ENCODE assay signal across 15 mouse cellular contexts in the genomic region with DNA sequence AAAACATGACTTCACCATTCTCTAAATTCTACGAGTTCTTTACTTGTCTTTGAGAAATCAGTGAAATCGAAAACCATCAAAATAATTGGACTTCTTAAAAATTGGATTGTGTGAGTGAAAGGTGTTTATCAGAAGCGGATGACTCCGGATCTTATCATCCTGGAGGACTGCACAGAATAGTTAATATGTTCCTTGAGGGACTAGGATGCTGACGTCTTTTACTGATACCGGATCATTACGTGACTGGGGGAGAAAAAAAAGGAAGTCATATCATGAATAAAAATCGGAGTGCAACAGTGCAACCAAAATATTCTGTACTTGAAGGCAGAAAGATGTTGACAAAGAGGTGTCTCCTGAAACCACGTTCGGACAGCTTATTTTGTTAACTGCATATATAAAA. TPM values are rescaled to one million over a fixed set of nuclear protein-coding genes. Genes with fewer than 3 reads are reported as not detected.
DNase-seq lines count a peak whose midpoint lies in the region; ATAC-seq lines count a peak whose summit lies in the region.
"Had no signal": no experiment of that assay in that cellular context is flagged by ENCODE, and none has a peak within 500 bp of the region (broad histone marks: within the 10 kb centered on the region; RNA-seq: fewer than 3 reads in every experiment).

A gene (plus strand): TSS at position 301 of the 400 bp plus-strand sequence.

- intact Hi-C loops in left cerebral cortex, postnatal 14 days (cut with DNase I) = loop anchor here (2.0 to 10.0 kb wide), 2 partner anchors 566 to 1536 kb away; no protein-coding TSS in a partner anchor

- peak within 1 kb of the TSS; percentile 55 for H3K4me2 ChIP-seq in forebrain, embryonic 14.5 days (ENCODE audit: low read length)
- H3K4me2 ChIP-seq in neural tube, embryonic 12.5 days (replicated peaks) = peak within 1 kb of the TSS; percentile 65
- H3K4me2 ChIP-seq: liver, embryonic 11.5 days had no signal

- WGBS in forebrain, embryonic 14.5 days = 31% methylated on average over 10 of the region's 10 CpGs
- 26% methylated on average over 10 of the region's 10 CpGs for WGBS in neural tube, embryonic 12.5 days

- no peak within 1 kb of the TSS for H3K27ac ChIP-seq in forebrain, embryonic 14.5 days (ENCODE audit: low read depth, low read length)
- H3K27ac ChIP-seq in neural tube, embryonic 12.5 days = no peak within 1 kb of the TSS

- DNase-seq in layer of hippocampus, postnatal 10 days (ENCODE audit: low spot score in 2 of 2) = no peak
- no peak for DNase-seq in layer of hippocampus, postnatal 14 days (ENCODE audit: low spot score in 2 of 2)
- peak; percentile 3 for DNase-seq in forebrain, embryonic 14.5 days (ENCODE audit: low spot score)
- DNase-seq in left cerebral cortex, postnatal 14 days (ENCODE audit: low spot score in 2 of 2) = no peak
- DNase-seq in right cerebral cortex, postnatal 10 days (ENCODE audit: low spot score in 2 of 2) = no peak
- no peak for DNase-seq in cerebellum, postnatal 36 days
- DNase-seq: cerebellum, adult 8-10 months; heart, adult 18-20 months; heart, postnatal 36 days; kidney, postnatal 25 days had no signal

- peaks cover 33% of the 10 kb centered on the region for H3K27me3 ChIP-seq in forebrain, embryonic 14.5 days (replicated peaks; ENCODE audit: control insufficient read depth, insufficient read depth, low read length)
- peaks cover 57% of the 10 kb centered on the region for H3K27me3 ChIP-seq in neural tube, embryonic 12.5 days (replicated peaks)

- ATAC-seq in forebrain, embryonic 14.5 days = no peak
- no peak for ATAC-seq in neural tube, embryonic 12.5 days (ENCODE audit: low FRiP score, low read depth)
- no peak for ATAC-seq in erythroblast, adult 5-6 weeks (replicated peaks; ENCODE audit: low FRiP score, poor library complexity, severe bottlenecking)
- ATAC-seq: Patski had no signal

- peak within 1 kb of the TSS; percentile 33 for H3K4me3 ChIP-seq in forebrain, embryonic 14.5 days (ENCODE audit: low read depth, low read length)
- peak within 1 kb of the TSS; percentile 32 for H3K4me3 ChIP-seq in neural tube, embryonic 12.5 days

- H3K36me3 ChIP-seq in forebrain, embryonic 14.5 days (ENCODE audit: control insufficient read depth, insufficient read depth, low read length) = no peaks in the 10 kb centered on the region
- H3K36me3 ChIP-seq in neural tube, embryonic 12.5 days = no peaks in the 10 kb centered on the region

- no peaks in the 10 kb centered on the region for H3K9me3 ChIP-seq in forebrain, embryonic 14.5 days (replicated peaks; ENCODE audit: control insufficient read depth, low read length)
- no peaks in the 10 kb centered on the region for H3K9me3 ChIP-seq in neural tube, embryonic 12.5 days

- H3K4me1 ChIP-seq in forebrain, embryonic 14.5 days (ENCODE audit: control insufficient read depth, insufficient read depth, low read length) = peaks cover 8% of the 10 kb centered on the region
- peaks cover 19% of the 10 kb centered on the region for H3K4me1 ChIP-seq in neural tube, embryonic 12.5 days

- H3K9ac ChIP-seq in forebrain, embryonic 14.5 days (ENCODE audit: low read length) = peak within 1 kb of the TSS; percentile 59
- H3K9ac ChIP-seq in neural tube, embryonic 12.5 days = peak within 1 kb of the TSS; percentile 44

RNA-seq across cellular contexts. Expression of the gene that starts here (rescaled TPM):
- 10 to 100 TPM; 13.8 to 21.3 TPM for total RNA-seq in layer of hippocampus, postnatal 10 days (2021)
- total RNA-seq in layer of hippocampus, postnatal 14 days (2021) = 1 to 10 TPM; 6.4 to 6.7 TPM
- polyA plus RNA-seq in forebrain, embryonic 14.5 days (2014; fragmentation: Nextera tagmentation; extraction: Ambion mirVana) = 9.6 and 10.9 TPM in 2 replicates
- 10 to 100 TPM; 36.6 to 41.5 TPM for total RNA-seq in left cerebral cortex, postnatal 14 days (2021)
- polyA plus RNA-seq in neural tube, embryonic 12.5 days (2016; fragmentation: Nextera tagmentation; extraction: Ambion mirVana) = 19.0 and 23.3 TPM in 2 replicates
- not detected in 2 replicates for total RNA-seq in erythroblast, adult 5-6 weeks (2015; ENCODE audit: low replicate concordance)
- total RNA-seq in erythroblast, adult 5-6 weeks (2017; ENCODE audit: low replicate concordance) = not detected in 2 replicates
- total RNA-seq: heart, adult 18-20 months; heart, postnatal 36 days; megakaryocyte progenitor cell, adult 5-6 weeks had no signal
- polyA plus RNA-seq: Patski had no signal

Comparison
In these comparisons a context has a peak if more than half of its experiments do, and no peak if none do; other contexts are left out.
1. RNA of the gene that starts here (total RNA-seq): 36.6 to 41.5 TPM in left cerebral cortex, postnatal 14 days, 13.8 to 21.3 TPM in layer of hippocampus, postnatal 10 days and 6.4 to 6.7 TPM in layer of hippocampus, postnatal 14 days; not detected in erythroblast, adult 5-6 weeks; every median in the first group is over 4 times any median in the second.